Mouse (Mus musculus): ENCODE measurements around the gene Cdc16. TPM values are rescaled to one million over a fixed set of nuclear protein-coding genes. Genes with fewer than 3 reads are reported as not detected.
A peak's percentile ranks its signal among the peaks of the same experiment; 100 is the strongest.

Gene Cdc16
- polyA plus RNA-seq, 1 experiment from 2014 or later = 260 TPM

DNA sequence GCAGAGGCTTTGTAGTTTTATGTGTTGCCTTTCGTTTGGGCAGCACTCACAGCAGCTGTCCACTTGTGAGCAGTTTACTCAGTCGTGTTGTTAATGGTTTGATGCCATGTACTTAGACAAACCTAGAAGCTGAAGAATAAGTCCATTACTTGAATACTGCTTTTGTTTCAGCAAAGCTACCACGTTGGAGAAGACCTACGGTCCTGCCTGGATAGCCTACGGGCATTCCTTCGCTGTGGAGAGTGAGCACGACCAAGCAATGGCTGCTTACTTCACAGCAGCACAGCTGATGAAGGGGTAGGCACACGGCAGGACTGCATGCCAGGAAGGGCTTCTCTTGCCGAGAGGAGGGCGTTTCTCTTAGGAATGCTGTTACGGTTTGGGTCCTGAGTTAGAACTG lies 11.7 kb downstream of the Cdc16 start:
- no peak overlapping the region for H3K27ac ChIP-seq (ENCODE audit: low read depth)
- DNase-seq = no peak
- H3K9me3 ChIP-seq (ENCODE audit: low read depth, low read length) = no peaks in the 10 kb centered on the region
- H3K27me3 ChIP-seq (ENCODE audit: insufficient read depth, low read length) = no peaks in the 10 kb centered on the region
- H3K4me3 ChIP-seq (ENCODE audit: low read depth, low read length) = no peak overlapping the region
- H3K4me2 ChIP-seq = no peak overlapping the region
- WGBS = 82% methylated on average over 11 of the region's 11 CpGs
- TF ChIP-seq CTCF (IDR thresholded peaks at IDR 0.05; ENCODE audit: low read depth) = no peak
- H3K36me3 ChIP-seq (ENCODE audit: insufficient read depth) = peaks cover 92% of the 10 kb centered on the region
- H3K9ac ChIP-seq = no peak overlapping the region
- ATAC-seq (ENCODE audit: insufficient read depth) = no peak
- no peaks in the 10 kb centered on the region for H3K4me1 ChIP-seq (ENCODE audit: insufficient read depth)

DNA sequence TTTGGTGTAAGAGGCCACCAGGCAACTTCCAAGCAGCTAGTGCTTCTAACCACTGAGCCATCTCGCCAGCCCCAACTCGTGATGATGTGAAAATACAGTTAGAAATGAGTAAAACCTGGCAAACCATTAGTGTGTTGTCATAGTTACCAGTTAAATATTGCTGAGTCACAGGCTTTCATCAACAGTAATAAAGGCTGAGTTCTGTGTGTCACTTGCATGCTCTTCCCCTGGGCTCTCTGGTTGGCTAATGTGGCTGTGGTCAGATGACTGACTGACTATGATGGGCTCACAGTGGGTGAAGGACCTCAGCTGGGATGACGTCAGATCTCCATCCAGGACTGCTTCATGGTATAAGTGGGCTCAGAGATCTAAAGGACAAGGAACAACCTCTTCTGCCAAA lies 23.1 kb downstream of the Cdc16 start:
- peaks cover 68% of the 10 kb centered on the region for H3K36me3 ChIP-seq (ENCODE audit: insufficient read depth)
- H3K4me3 ChIP-seq (ENCODE audit: low read depth, low read length) = no peak overlapping the region
- H3K9ac ChIP-seq = no peak overlapping the region
- H3K4me1 ChIP-seq (ENCODE audit: insufficient read depth) = no peaks in the 10 kb centered on the region
- H3K27me3 ChIP-seq (ENCODE audit: insufficient read depth, low read length) = no peaks in the 10 kb centered on the region
- 85% methylated on average over 3 of the region's 3 CpGs for WGBS
- ATAC-seq (ENCODE audit: insufficient read depth) (no peak), DNase-seq (no peak)
- no peak for TF ChIP-seq CTCF (IDR thresholded peaks at IDR 0.05; ENCODE audit: low read depth)
- H3K9me3 ChIP-seq (ENCODE audit: low read depth, low read length) = no peaks in the 10 kb centered on the region
- H3K27ac ChIP-seq (ENCODE audit: low read depth) = no peak overlapping the region
- H3K4me2 ChIP-seq = no peak overlapping the region

DNA sequence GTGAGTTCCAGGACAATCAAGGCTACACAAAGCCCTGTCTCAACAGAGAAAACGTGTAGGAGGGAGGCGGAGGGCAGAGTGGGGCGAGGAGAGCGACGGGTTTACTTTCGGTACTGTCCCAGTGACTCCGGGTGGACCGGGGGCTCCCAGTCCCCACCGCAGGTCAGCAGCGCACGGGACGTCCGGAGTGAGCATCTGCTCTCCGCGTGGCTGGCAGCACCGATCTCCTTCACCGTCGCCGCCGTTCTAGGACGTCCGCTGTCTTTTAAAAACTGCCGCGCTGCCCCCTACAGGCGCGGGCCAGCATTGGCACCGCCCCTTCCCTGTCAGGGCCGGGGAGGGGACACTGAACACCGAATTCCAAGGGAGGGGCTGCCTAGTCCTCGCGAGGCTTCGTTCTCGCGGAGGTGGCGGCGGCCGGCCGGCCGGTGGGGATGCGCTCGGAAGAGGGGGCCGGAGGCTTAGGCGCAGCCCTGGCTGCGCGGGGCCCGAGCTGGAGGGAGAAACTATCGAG lies 27.8 kb downstream of the Cdc16 start, which contains the start of gene Upf3a:
Gene Upf3a, plus strand, starts transcription at position 366 of the 514 bp plus-strand sequence.
- ATAC-seq (ENCODE audit: insufficient read depth) (peak; percentile 93), DNase-seq (peak; percentile 98)
- peak; percentile 95 for TF ChIP-seq CTCF (IDR thresholded peaks at IDR 0.05; ENCODE audit: low read depth)
- H3K4me2 ChIP-seq = peak within 1 kb of the TSS; percentile 78
- WGBS = under 1% methylated on average over 47 of the region's 47 CpGs
- H3K9ac ChIP-seq = peak within 1 kb of the TSS; percentile 96
- H3K4me1 ChIP-seq (ENCODE audit: insufficient read depth) = no peaks in the 10 kb centered on the region
- H3K9me3 ChIP-seq (ENCODE audit: low read depth, low read length) = no peaks in the 10 kb centered on the region
- H3K4me3 ChIP-seq (ENCODE audit: low read depth, low read length) = peak within 1 kb of the TSS; percentile 70
- H3K27ac ChIP-seq (ENCODE audit: low read depth) = peak within 1 kb of the TSS; percentile 98
- H3K27me3 ChIP-seq (ENCODE audit: insufficient read depth, low read length) = no peaks in the 10 kb centered on the region
- H3K36me3 ChIP-seq (ENCODE audit: insufficient read depth) = peaks cover 41% of the 10 kb centered on the region

DNA sequence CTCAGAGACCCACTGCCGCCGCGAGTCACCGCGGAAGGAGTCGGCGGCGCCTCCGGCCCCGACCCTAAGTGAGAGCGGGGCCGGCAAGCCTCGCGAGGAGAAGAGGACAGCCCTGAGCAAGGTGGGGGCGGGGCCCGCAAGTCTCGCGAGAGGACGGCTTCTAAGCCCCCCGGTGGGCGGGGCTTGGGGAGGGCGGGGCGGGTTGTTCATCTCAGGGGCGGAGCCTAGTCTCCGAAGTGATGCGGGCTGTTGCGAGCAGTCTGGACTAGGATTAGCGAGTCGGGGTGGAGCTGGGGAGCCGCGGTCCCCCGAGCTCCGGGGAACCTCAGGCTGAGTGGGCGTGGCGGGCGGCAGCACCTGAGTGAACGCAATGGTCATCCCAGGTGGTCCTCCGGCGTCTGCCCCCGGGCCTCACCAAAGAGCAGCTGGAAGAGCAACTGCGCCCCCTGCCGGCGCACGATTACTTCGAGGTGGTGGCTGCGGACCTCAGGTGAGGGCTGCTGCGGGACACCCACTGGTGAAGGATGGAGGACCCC lies 28.4 kb downstream of the Cdc16 start:
- TF ChIP-seq CTCF (IDR thresholded peaks at IDR 0.05; ENCODE audit: low read depth) = peak; percentile 98
- Histone ChIP-seq H3K27me3 (ENCODE audit: insufficient read depth, low read length) (no peaks in the 10 kb centered on the region), H3K9me3 (ENCODE audit: low read depth, low read length) (no peaks in the 10 kb centered on the region), H3K36me3 (ENCODE audit: insufficient read depth) (peaks cover 35% of the 10 kb centered on the region), H3K27ac (ENCODE audit: low read depth) (peak overlapping the region; percentile 98), H3K9ac (peak overlapping the region; percentile 96), H3K4me2 (peak overlapping the region; percentile 78), H3K4me1 (ENCODE audit: insufficient read depth) (no peaks in the 10 kb centered on the region), H3K4me3 (ENCODE audit: low read depth, low read length) (peak overlapping the region; percentile 70)
- WGBS = under 1% methylated on average over 47 of the region's 47 CpGs
- peak; percentile 95 for ATAC-seq (ENCODE audit: insufficient read depth)
- DNase-seq = peak; percentile 98

DNA sequence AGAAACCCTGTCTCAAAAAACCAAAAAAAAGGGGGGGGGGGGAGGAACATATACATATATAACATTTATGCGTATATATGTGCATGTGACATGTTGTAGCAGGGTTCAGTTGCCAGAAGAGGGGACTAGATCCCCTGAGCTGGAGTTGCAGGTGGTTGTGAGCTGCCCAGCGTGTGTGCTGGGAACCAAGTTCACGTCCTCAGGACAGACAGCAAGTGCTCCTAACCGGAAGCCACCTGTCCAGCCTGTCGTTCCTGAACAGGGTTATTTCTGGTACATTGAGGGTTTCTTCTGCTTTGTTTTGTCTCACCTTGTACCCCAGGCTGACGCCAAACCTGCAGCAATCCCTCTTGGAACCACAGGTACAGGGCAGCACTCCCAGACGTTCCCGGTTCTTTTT lies 32.1 kb downstream of the Cdc16 start:
- no peaks in the 10 kb centered on the region for H3K9me3 ChIP-seq (ENCODE audit: low read depth, low read length)
- TF ChIP-seq CTCF (IDR thresholded peaks at IDR 0.05; ENCODE audit: low read depth) = no peak
- no peak overlapping the region for H3K27ac ChIP-seq (ENCODE audit: low read depth)
- no peaks in the 10 kb centered on the region for H3K27me3 ChIP-seq (ENCODE audit: insufficient read depth, low read length)
- no peaks in the 10 kb centered on the region for H3K4me1 ChIP-seq (ENCODE audit: insufficient read depth)
- 96% methylated on average over 8 of the region's 8 CpGs for WGBS
- H3K9ac ChIP-seq = no peak overlapping the region
- no peak overlapping the region for H3K4me2 ChIP-seq
- H3K4me3 ChIP-seq (ENCODE audit: low read depth, low read length) = no peak overlapping the region
- DNase-seq (no peak), ATAC-seq (ENCODE audit: insufficient read depth) (no peak)
- peaks cover 40% of the 10 kb centered on the region; the same call in 1 of the 2 replicates for H3K36me3 ChIP-seq (ENCODE audit: insufficient read depth)

- no peaks in the 10 kb centered on the region for H3K9me3 ChIP-seq (ENCODE audit: low read depth, low read length)
- WGBS = 86% methylated on average over 8 of the region's 8 CpGs
- H3K4me3 ChIP-seq (ENCODE audit: low read depth, low read length) = no peak overlapping the region
- no peak overlapping the region for H3K27ac ChIP-seq (ENCODE audit: low read depth)
- no peaks in the 10 kb centered on the region for H3K27me3 ChIP-seq (ENCODE audit: insufficient read depth, low read length)
- DNase-seq = no peak
- peaks cover 66% of the 10 kb centered on the region for H3K36me3 ChIP-seq (ENCODE audit: insufficient read depth)
- no peak overlapping the region for H3K4me2 ChIP-seq
- no peak for TF ChIP-seq CTCF (IDR thresholded peaks at IDR 0.05; ENCODE audit: low read depth)
- H3K9ac ChIP-seq = no peak overlapping the region
- ATAC-seq (ENCODE audit: insufficient read depth) = no peak
- no peaks in the 10 kb centered on the region for H3K4me1 ChIP-seq (ENCODE audit: insufficient read depth)
Measured at GRCm38 (mm10) chr8:13793097-13793745, 35.7 kb downstream of the Cdc16 start.

DNA sequence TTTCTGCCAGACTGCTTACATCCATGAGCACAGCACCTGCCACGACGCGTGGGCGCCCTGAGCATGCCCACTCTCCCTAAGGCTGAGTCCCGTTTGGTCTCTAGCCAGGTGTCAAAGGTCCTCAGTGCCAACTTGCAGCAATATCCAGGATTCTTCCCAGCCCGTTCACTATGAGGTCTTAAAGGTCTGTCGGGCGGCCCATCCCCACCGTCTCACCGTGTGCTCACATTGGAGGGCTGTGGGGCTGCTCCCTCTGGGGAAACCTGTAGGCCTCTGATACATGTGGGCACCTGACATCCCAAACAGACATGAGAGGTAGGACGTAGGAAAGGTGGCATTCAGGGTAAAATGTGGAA lies 36.2 kb downstream of the Cdc16 start:
- no peak overlapping the region for H3K27ac ChIP-seq (ENCODE audit: low read depth)
- 91% methylated on average over 11 of the region's 11 CpGs for WGBS
- H3K9ac ChIP-seq = no peak overlapping the region
- H3K27me3 ChIP-seq (ENCODE audit: insufficient read depth, low read length) = no peaks in the 10 kb centered on the region
- ATAC-seq (ENCODE audit: insufficient read depth) = no peak
- TF ChIP-seq CTCF (IDR thresholded peaks at IDR 0.05; ENCODE audit: low read depth) = no peak
- H3K4me3 ChIP-seq (ENCODE audit: low read depth, low read length) = no peak overlapping the region
- H3K4me1 ChIP-seq (ENCODE audit: insufficient read depth) = no peaks in the 10 kb centered on the region
- no peak for DNase-seq
- H3K36me3 ChIP-seq (ENCODE audit: insufficient read depth) = peaks cover 70% of the 10 kb centered on the region
- H3K4me2 ChIP-seq = no peak overlapping the region
- no peaks in the 10 kb centered on the region for H3K9me3 ChIP-seq (ENCODE audit: low read depth, low read length)
